Mouse (Mus musculus): Measurements from ENCODE around the gene Catspere2. TPM values are rescaled to one million over a fixed set of nuclear protein-coding genes. Genes with fewer than 3 reads are reported as not detected.
"Not testable (repeated sequence)": the region's sequence is repeated elsewhere in the genome, so short reads cannot be mapped to it uniquely, and the experiment has no call there.

Gene Catspere2
- polyA plus RNA-seq, 1 experiment from 2014 or later, result 0.15 TPM

DNA sequence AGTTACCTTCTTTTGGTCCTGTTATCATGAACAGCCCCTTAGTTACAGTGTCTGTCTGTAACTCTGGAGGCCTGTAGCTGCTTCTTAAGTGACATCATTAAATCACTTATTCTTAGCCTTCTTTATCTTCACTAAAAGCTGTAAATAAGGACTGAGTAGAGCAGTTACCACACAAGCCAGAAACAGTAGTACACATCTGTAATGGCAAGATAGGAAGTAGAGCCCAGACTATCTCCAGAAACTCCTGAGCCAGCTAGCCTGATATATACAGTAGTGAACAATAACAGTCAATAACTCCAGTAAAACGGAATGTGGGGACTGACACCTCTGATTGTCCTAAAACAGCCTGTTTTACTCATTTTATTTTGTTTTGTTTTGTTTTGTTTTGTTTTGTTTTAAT lies 125.3 kb downstream of the Catspere2 start:
- not testable (repeated sequence) for DNase-seq (ENCODE audit: low spot score); ATAC-seq (replicated peaks; ENCODE audit: insufficient number of reproducible peaks, low FRiP score, low TSS enrichment, low read depth)

DNA sequence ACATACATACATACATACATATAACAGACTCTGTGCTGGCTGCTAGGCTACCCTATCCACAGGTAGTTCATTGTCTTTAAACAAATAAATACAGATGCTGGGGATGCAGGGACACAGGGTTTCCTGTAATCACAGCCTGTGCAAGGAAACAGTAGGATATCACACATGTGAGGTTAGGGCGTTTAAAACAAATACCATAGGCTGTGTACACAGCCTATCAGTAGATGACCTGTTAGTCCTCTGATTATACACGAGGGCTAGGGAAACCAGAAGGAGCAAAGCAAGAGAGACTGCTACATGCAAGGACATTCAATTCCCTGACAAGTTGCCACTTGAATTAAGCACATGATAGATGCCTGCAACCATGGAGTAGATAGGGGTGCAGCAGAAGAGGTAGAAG lies 139.0 kb downstream of the Catspere2 start:
- not testable (repeated sequence) for ATAC-seq (replicated peaks; ENCODE audit: insufficient number of reproducible peaks, low FRiP score, low TSS enrichment, low read depth); H3K4me2 ChIP-seq (ENCODE audit: low read depth, low read length); H3K9me3 ChIP-seq (replicated peaks; ENCODE audit: control insufficient read depth, low read length); H3K36me3 ChIP-seq (replicated peaks; ENCODE audit: control insufficient read depth, insufficient read depth, low read depth, low read length); H3K27ac ChIP-seq (replicated peaks; ENCODE audit: low read depth, low read length); DNase-seq (ENCODE audit: low spot score); H3K9ac ChIP-seq (replicated peaks; ENCODE audit: low read length); H3K4me3 ChIP-seq (ENCODE audit: low read depth, low read length); H3K27me3 ChIP-seq (ENCODE audit: control insufficient read depth, insufficient read depth, low read length); H3K4me1 ChIP-seq (ENCODE audit: control insufficient read depth, insufficient read depth, low read length)
- 67% methylated on average over 2 of the region's 2 CpGs for WGBS

More for the DNA sequence above, 125.3 kb downstream of the Catspere2 start:
- H3K27ac ChIP-seq (replicated peaks; ENCODE audit: low read depth, low read length); H3K4me2 ChIP-seq (ENCODE audit: low read depth, low read length); H3K27me3 ChIP-seq (ENCODE audit: control insufficient read depth, insufficient read depth, low read length); H3K4me1 ChIP-seq (ENCODE audit: control insufficient read depth, insufficient read depth, low read length); H3K9me3 ChIP-seq (replicated peaks; ENCODE audit: control insufficient read depth, low read length); H3K4me3 ChIP-seq (ENCODE audit: low read depth, low read length); H3K9ac ChIP-seq (replicated peaks; ENCODE audit: low read length); H3K36me3 ChIP-seq (replicated peaks; ENCODE audit: control insufficient read depth, insufficient read depth, low read depth, low read length): not testable (repeated sequence)
- 96% methylated on average over 1 of the region's 1 CpGs for WGBS

DNA sequence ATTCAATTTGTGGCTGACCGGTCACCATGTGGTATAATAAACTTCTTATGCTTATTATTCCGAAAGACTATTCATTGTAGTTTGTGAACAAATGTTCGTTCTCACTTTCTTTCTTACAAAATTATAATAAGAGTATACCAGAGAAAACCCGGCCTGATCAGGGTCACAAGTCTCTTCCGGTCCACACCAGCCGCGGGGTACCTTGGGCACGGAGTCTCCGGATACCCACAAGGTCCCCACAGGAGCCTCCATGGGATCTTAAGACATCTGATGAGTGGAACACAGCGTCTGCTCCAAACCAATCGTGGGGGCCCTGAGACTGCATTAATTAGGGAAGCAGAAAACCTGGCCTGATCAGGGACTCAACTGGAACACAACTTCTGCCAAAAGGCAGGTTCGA lies 151.1 kb downstream of the Catspere2 start:
- WGBS, result 93% methylated on average over 12 of the region's 12 CpGs
- no peak overlapping the region for H3K4me3 ChIP-seq (ENCODE audit: low read depth, low read length)
- H3K27me3 ChIP-seq (ENCODE audit: control insufficient read depth, insufficient read depth, low read length), result no peaks in the 10 kb centered on the region
- H3K9me3 ChIP-seq (replicated peaks; ENCODE audit: control insufficient read depth, low read length), result no peaks in the 10 kb centered on the region
- H3K4me1 ChIP-seq (ENCODE audit: control insufficient read depth, insufficient read depth, low read length), result no peaks in the 10 kb centered on the region
- H3K36me3 ChIP-seq (replicated peaks; ENCODE audit: control insufficient read depth, insufficient read depth, low read depth, low read length), result no peaks in the 10 kb centered on the region
- no peak overlapping the region for H3K4me2 ChIP-seq (ENCODE audit: low read depth, low read length)
- no peak for DNase-seq (ENCODE audit: low spot score)
- no peak for ATAC-seq (replicated peaks; ENCODE audit: insufficient number of reproducible peaks, low FRiP score, low TSS enrichment, low read depth)
- no peak overlapping the region for H3K9ac ChIP-seq (replicated peaks; ENCODE audit: low read length)
- H3K27ac ChIP-seq (replicated peaks; ENCODE audit: low read depth, low read length), result no peak overlapping the region

DNA sequence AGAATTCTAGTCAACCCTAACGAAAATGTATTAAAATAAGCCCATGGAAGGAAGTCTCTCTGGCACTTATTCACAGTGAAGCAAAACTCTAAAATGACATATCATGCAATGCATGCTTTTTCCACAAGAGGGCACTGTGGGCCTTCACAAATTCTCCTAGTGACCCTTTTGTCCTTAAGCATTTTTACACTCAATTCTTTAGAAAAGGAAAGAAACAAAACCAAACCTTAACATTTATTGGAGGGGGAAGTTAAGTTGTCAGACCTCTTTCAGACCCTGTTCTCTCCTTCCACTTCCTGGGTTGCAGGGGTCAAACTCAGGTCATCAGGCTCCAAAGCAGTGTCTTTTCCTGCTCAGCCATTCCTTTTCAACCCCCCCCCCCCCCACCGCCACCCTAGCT lies 163.3 kb downstream of the Catspere2 start:
- H3K27ac ChIP-seq (replicated peaks; ENCODE audit: low read depth, low read length); H3K9me3 ChIP-seq (replicated peaks; ENCODE audit: control insufficient read depth, low read length); H3K4me2 ChIP-seq (ENCODE audit: low read depth, low read length); ATAC-seq (replicated peaks; ENCODE audit: insufficient number of reproducible peaks, low FRiP score, low TSS enrichment, low read depth); H3K4me1 ChIP-seq (ENCODE audit: control insufficient read depth, insufficient read depth, low read length); H3K9ac ChIP-seq (replicated peaks; ENCODE audit: low read length); H3K36me3 ChIP-seq (replicated peaks; ENCODE audit: control insufficient read depth, insufficient read depth, low read depth, low read length); H3K27me3 ChIP-seq (ENCODE audit: control insufficient read depth, insufficient read depth, low read length); H3K4me3 ChIP-seq (ENCODE audit: low read depth, low read length): not testable (repeated sequence)
- 3% methylated on average over 2 of the region's 2 CpGs for WGBS
- DNase-seq (ENCODE audit: low spot score), result peak; percentile 35

DNA sequence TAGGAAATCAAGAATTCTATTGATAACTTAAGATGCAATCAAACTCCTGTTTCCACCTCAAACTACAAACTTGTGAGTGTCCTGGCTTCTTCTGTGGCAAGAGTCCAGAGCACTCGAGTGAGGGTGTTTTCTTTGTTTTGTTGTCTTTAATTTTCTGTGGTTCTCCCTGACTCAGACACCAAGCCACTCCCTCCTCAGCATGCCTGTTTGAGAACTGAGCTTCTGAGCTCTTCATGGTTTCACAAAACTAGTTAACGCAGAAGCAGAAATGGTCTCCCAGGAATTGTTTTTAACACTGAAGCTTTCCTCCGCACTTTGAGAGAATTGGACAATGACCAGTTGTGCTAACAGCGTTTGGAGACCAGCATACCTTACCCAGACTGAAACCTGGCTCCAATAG lies 163.7 kb downstream of the Catspere2 start:
- DNase-seq (ENCODE audit: low spot score), result peak; percentile 1
- not testable (repeated sequence) for H3K27ac ChIP-seq (replicated peaks; ENCODE audit: low read depth, low read length); ATAC-seq (replicated peaks; ENCODE audit: insufficient number of reproducible peaks, low FRiP score, low TSS enrichment, low read depth)

DNA sequence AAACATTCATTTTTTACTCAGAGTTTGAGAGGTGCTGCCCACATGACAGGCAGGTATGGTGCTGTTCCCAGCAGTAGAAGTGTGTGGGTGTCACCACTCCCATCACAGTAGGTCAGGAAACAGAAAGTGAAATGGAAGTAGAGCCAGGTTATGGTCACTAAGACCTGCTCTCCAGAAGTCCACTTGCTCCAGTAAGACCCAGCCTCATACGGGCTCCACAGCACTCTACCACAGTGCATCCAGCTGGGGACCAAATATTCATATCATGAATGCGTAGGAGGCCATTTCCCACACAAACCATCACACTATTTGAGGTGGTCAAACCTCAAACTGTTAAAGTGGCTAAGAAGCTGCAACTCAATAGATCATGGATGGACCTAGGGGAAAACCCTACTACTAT lies 199.0 kb downstream of the Catspere2 start:
- Histone ChIP-seq H3K27me3 (ENCODE audit: control insufficient read depth, insufficient read depth, low read length) (no peaks in the 10 kb centered on the region), H3K27ac (replicated peaks; ENCODE audit: low read depth, low read length) (no peak overlapping the region), H3K4me3 (ENCODE audit: low read depth, low read length) (no peak overlapping the region), H3K36me3 (replicated peaks; ENCODE audit: control insufficient read depth, insufficient read depth, low read depth, low read length) (no peaks in the 10 kb centered on the region), H3K9me3 (replicated peaks; ENCODE audit: control insufficient read depth, low read length) (no peaks in the 10 kb centered on the region), H3K4me1 (ENCODE audit: control insufficient read depth, insufficient read depth, low read length) (no peaks in the 10 kb centered on the region), H3K9ac (replicated peaks; ENCODE audit: low read length) (no peak overlapping the region), H3K4me2 (ENCODE audit: low read depth, low read length) (no peak overlapping the region)
- ATAC-seq (replicated peaks; ENCODE audit: insufficient number of reproducible peaks, low FRiP score, low TSS enrichment, low read depth), result no peak
- DNase-seq (ENCODE audit: low spot score), result no peak
- 92% methylated on average over 2 of the region's 2 CpGs for WGBS

More for the DNA sequence above, 163.7 kb downstream of the Catspere2 start:
- not testable (repeated sequence) for H3K36me3 ChIP-seq (replicated peaks; ENCODE audit: control insufficient read depth, insufficient read depth, low read depth, low read length); H3K4me2 ChIP-seq (ENCODE audit: low read depth, low read length); H3K4me1 ChIP-seq (ENCODE audit: control insufficient read depth, insufficient read depth, low read length); H3K9ac ChIP-seq (replicated peaks; ENCODE audit: low read length); H3K4me3 ChIP-seq (ENCODE audit: low read depth, low read length); H3K9me3 ChIP-seq (replicated peaks; ENCODE audit: control insufficient read depth, low read length); H3K27me3 ChIP-seq (ENCODE audit: control insufficient read depth, insufficient read depth, low read length)
- WGBS, result 55% methylated on average over 3 of the region's 4 CpGs

DNA sequence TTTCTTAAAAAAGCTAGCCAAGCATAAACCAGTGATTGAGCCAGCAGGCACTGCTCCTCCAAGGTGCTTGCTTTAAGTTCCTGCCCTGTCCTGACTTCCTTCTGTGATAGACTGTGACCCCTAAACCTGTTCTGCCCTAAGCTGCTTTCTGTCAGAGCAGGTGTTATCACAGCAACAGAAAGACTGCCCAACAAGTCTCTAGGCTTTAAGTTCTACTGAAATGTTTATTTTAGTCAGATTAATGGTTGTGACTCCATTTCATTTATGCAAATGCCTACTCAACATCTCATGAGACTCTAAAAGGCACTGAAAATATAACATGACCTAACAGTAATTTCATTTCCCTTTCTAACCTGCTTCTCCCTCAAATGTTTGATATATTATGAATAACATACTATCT lies 202.4 kb downstream of the Catspere2 start:
- H3K27me3 ChIP-seq (ENCODE audit: control insufficient read depth, insufficient read depth, low read length), result no peaks in the 10 kb centered on the region
- DNase-seq (ENCODE audit: low spot score) (no peak), ATAC-seq (replicated peaks; ENCODE audit: insufficient number of reproducible peaks, low FRiP score, low TSS enrichment, low read depth) (no peak)
- no peak overlapping the region for H3K9ac ChIP-seq (replicated peaks; ENCODE audit: low read length)
- no peak overlapping the region for H3K4me3 ChIP-seq (ENCODE audit: low read depth, low read length)
- no peaks in the 10 kb centered on the region for H3K36me3 ChIP-seq (replicated peaks; ENCODE audit: control insufficient read depth, insufficient read depth, low read depth, low read length)
- H3K9me3 ChIP-seq (replicated peaks; ENCODE audit: control insufficient read depth, low read length), result no peaks in the 10 kb centered on the region
- H3K4me1 ChIP-seq (ENCODE audit: control insufficient read depth, insufficient read depth, low read length), result 0 out of 2 replicates have a peak, but pooled peaks cover 2% of the 10 kb centered on the region
- no peak overlapping the region for H3K4me2 ChIP-seq (ENCODE audit: low read depth, low read length)
- no peak overlapping the region for H3K27ac ChIP-seq (replicated peaks; ENCODE audit: low read depth, low read length)

DNA sequence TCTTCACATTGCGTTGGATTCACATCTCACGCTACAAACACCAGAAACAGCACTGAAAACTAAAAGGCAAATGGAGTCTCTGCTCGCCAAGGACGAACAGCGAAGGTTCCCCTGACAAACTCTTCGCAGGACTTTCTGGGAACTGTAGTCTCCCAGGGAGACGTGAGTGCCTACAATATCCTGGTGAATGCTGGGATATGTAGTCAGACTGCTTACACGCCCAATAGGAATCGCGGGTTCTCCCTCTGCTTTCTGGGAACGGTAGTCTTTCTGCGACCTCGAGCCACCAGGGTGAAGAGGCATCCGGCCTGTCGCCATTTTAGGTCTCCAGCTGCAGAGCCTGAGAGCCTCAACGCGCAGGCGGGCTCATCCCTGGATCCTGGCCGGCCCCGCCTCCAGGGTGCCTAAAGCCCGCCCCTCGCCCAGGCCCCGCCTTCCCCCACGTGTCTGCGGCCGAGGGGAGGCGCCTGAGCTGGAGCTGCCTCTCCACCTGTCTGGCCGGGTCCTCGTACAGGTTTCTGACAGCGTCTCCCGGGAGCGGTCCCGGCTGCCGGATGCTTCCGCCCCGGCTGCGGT lies 204.1 kb downstream of the Catspere2 start, which contains the start of gene Desi2:
Gene Desi2, plus strand, starts transcription at position 202 of the 576 bp plus-strand sequence.
- not testable (repeated sequence) for H3K9me3 ChIP-seq (replicated peaks; ENCODE audit: control insufficient read depth, low read length); H3K4me1 ChIP-seq (ENCODE audit: control insufficient read depth, insufficient read depth, low read length); H3K27ac ChIP-seq (replicated peaks; ENCODE audit: low read depth, low read length); H3K36me3 ChIP-seq (replicated peaks; ENCODE audit: control insufficient read depth, insufficient read depth, low read depth, low read length); H3K27me3 ChIP-seq (ENCODE audit: control insufficient read depth, insufficient read depth, low read length)
- Histone ChIP-seq H3K4me2 (ENCODE audit: low read depth, low read length) (peak within 1 kb of the TSS; percentile 44), H3K9ac (replicated peaks; ENCODE audit: low read length) (peak within 1 kb of the TSS; percentile 37), H3K4me3 (ENCODE audit: low read depth, low read length) (peak within 1 kb of the TSS; percentile 52)
- DNase-seq (ENCODE audit: low spot score), result peak; percentile 97
- peak; percentile 99 for ATAC-seq (replicated peaks; ENCODE audit: insufficient number of reproducible peaks, low FRiP score, low TSS enrichment, low read depth)
- WGBS, result under 1% methylated on average over 35 of the region's 37 CpGs

Data from embryonic facial prominence, embryonic 11.5 days (tissue).